ENCODE assay signal across 8 mouse cellular contexts in the genomic region with DNA sequence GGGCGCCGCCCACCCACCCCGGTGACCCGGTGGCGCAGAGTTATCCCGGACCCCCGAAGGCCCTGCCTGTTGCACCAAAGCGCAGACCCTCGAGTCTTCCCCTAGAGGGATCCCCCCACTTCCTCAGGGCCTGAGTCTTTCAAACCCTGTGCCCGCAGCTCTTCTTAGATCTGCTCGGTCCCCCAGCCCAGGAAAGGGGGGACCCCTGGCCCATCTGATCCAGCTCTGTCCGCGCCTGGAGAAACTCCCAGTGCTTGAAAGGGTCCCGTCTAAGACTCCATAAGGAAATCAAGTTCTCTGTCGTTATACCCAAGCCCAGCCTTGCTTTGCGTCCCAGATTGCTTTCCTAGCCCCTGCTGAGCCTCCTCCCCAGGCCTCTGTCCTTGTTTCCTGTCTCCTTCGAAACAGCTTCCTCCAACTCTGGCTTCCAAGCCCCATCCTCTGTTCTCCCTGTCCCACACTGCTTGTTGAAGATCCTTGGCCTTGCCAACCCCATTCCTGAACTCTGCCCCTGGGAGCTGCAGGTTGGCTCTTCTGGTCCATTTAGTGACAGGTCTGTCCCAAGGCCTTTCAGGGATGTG. TPM values are rescaled to one million over a fixed set of nuclear protein-coding genes. Genes with fewer than 3 reads are reported as not detected.
A peak's percentile ranks its signal among the peaks of the same experiment; 100 is the strongest.
DNase-seq lines count a peak whose midpoint lies in the region; ATAC-seq and TF ChIP-seq lines count a peak whose summit lies in the region.

No protein-coding gene starts in this region.

- H3K36me3 ChIP-seq in liver, adult 2 months (ENCODE audit: control insufficient read depth, insufficient read depth, low read length) = peaks cover 6% of the 10 kb centered on the region; the same call in 1 of the 2 replicates
- peaks cover 36% of the 10 kb centered on the region for H3K36me3 ChIP-seq in embryonic facial prominence, embryonic 10.5 days (replicated peaks)
- H3K36me3 ChIP-seq in hindbrain, embryonic 13.5 days = peaks cover 34% of the 10 kb centered on the region
- peaks cover 6% of the 10 kb centered on the region for H3K36me3 ChIP-seq in liver, embryonic 16.5 days (ENCODE audit: control insufficient read depth, insufficient read depth)

- H3K9me3 ChIP-seq in embryonic facial prominence, embryonic 10.5 days = no peaks in the 10 kb centered on the region
- no peaks in the 10 kb centered on the region for H3K9me3 ChIP-seq in hindbrain, embryonic 13.5 days
- H3K9me3 ChIP-seq in liver, embryonic 16.5 days (replicated peaks; ENCODE audit: control insufficient read depth, low read length) = no peaks in the 10 kb centered on the region

- H3K4me1 ChIP-seq in liver, adult 2 months (ENCODE audit: control insufficient read depth, insufficient read depth, low read length) = no peaks in the 10 kb centered on the region; the same call in none of the 2 replicates
- H3K4me1 ChIP-seq in embryonic facial prominence, embryonic 10.5 days = peaks cover 47% of the 10 kb centered on the region
- H3K4me1 ChIP-seq in hindbrain, embryonic 13.5 days (replicated peaks) = peaks cover 35% of the 10 kb centered on the region
- peaks cover 25% of the 10 kb centered on the region for H3K4me1 ChIP-seq in liver, embryonic 16.5 days (ENCODE audit: control insufficient read depth, low read depth, low read length)

- H3K27me3 ChIP-seq in liver, adult 2 months (ENCODE audit: control insufficient read depth, insufficient read depth, low read length) = no peaks in the 10 kb centered on the region
- H3K27me3 ChIP-seq in embryonic facial prominence, embryonic 10.5 days (replicated peaks; ENCODE audit: low read depth, poor library complexity, severe bottlenecking) = peaks cover 6% of the 10 kb centered on the region
- no peaks in the 10 kb centered on the region for H3K27me3 ChIP-seq in hindbrain, embryonic 13.5 days
- no peaks in the 10 kb centered on the region for H3K27me3 ChIP-seq in liver, embryonic 16.5 days (ENCODE audit: control insufficient read depth, insufficient read depth, low read depth, low read length)

- H3K9ac ChIP-seq in liver, adult 2 months (ENCODE audit: low read depth, low read length) = peak overlapping the region; percentile 89
- peak overlapping the region; percentile 91 for H3K9ac ChIP-seq in hindbrain, embryonic 13.5 days
- H3K9ac ChIP-seq in liver, embryonic 16.5 days (ENCODE audit: low read depth, low read length) = peak overlapping the region; percentile 88

- no peak; the same call in 1 of the 2 replicates for ATAC-seq in hindbrain, embryonic 13.5 days (ENCODE audit: low FRiP score)
- no peak for ATAC-seq in liver, embryonic 16.5 days (ENCODE audit: low read depth)

- TF ChIP-seq POLR2A in liver, adult 2 months (IDR thresholded peaks at IDR 0.05; ENCODE audit: extremely low read depth, insufficient read depth, low read length) = no peak

- H3K27ac ChIP-seq in liver, adult 2 months (replicated peaks; ENCODE audit: insufficient read depth, low read depth, low read length) = peak overlapping the region; percentile 50
- peak overlapping the region; percentile 99 for H3K27ac ChIP-seq in embryonic facial prominence, embryonic 10.5 days (replicated peaks)
- H3K27ac ChIP-seq in hindbrain, embryonic 13.5 days = peak overlapping the region; percentile 99
- H3K27ac ChIP-seq in liver, embryonic 16.5 days (ENCODE audit: low read length) = peak overlapping the region; percentile 96

- H3K4me2 ChIP-seq in hindbrain, embryonic 13.5 days = peak overlapping the region; percentile 94
- H3K4me2 ChIP-seq in liver, embryonic 16.5 days (ENCODE audit: low read depth, low read length) = peak overlapping the region; percentile 93

- WGBS in liver, adult 2 months = under 1% methylated on average over 17 of the region's 17 CpGs
- 1% methylated on average over 17 of the region's 17 CpGs for WGBS in embryonic facial prominence, embryonic 10.5 days
- 2% methylated on average over 17 of the region's 17 CpGs for WGBS in hindbrain, embryonic 13.5 days
- WGBS in liver, embryonic 16.5 days (ENCODE audit: insufficient replicate concordance) = under 1% methylated on average over 17 of the region's 17 CpGs

- peak; percentile 69 for DNase-seq in liver, adult 2 months (ENCODE audit: extremely low read depth, low read depth, low spot score)
- DNase-seq in liver = no peak
- no peak for DNase-seq in embryonic facial prominence, embryonic 10.5 days (ENCODE audit: low spot score)
- no peak for DNase-seq in urinary bladder, postnatal 25 days (ENCODE audit: low spot score)
- DNase-seq in thymus, postnatal 25 days = no peak
- DNase-seq in embryo, embryonic 10 days (ENCODE audit: low spot score) = no peak

- H3K79me2 ChIP-seq in liver, adult 2 months (ENCODE audit: control insufficient read depth, insufficient read depth, low read length) = peaks cover 3% of the 10 kb centered on the region; the same call in 1 of the 2 replicates

- TF ChIP-seq CTCF in liver, adult 2 months (IDR thresholded peaks at IDR 0.05; ENCODE audit: low read depth, low read length) = no peak

- peak overlapping the region; percentile 96 for H3K4me3 ChIP-seq in liver, adult 2 months (ENCODE audit: insufficient read depth, low read depth, low read length)
- peak overlapping the region; percentile 84 for H3K4me3 ChIP-seq in embryonic facial prominence, embryonic 10.5 days
- H3K4me3 ChIP-seq in hindbrain, embryonic 13.5 days = peak overlapping the region; percentile 74
- H3K4me3 ChIP-seq in liver, embryonic 16.5 days (ENCODE audit: low read depth, low read length) = peak overlapping the region; percentile 89

RNA-seq across cellular contexts. Expression of a gene that starts 0.9 kb away (rescaled TPM):
- 4.4 and 6.4 TPM in 2 replicates for total RNA-seq in liver, adult 2 months (2014; rRNA removed)
- 34.9 and 42.7 TPM in 2 replicates for polyA plus RNA-seq in liver, adult 2 months (2012; rRNA removed)
- polyA plus RNA-seq in embryonic facial prominence, embryonic 10.5 days (2016; fragmentation: Nextera tagmentation; extraction: Ambion mirVana) = 52.0 and 53.5 TPM in 2 replicates
- polyA plus RNA-seq in hindbrain, embryonic 13.5 days (2015; fragmentation: Nextera tagmentation; extraction: Ambion mirVana) = 49.9 and 50.6 TPM in 2 replicates
- 18.6 and 19.6 TPM in 2 replicates for polyA plus RNA-seq in liver, embryonic 16.5 days (2015; fragmentation: Nextera tagmentation; extraction: Ambion mirVana)

RNA-seq across cellular contexts. Expression of a gene that starts 21.6 kb away (rescaled TPM):
- not detected in 2 replicates for total RNA-seq in liver, adult 2 months (2014; rRNA removed)
- not detected in 2 replicates for polyA plus RNA-seq in liver, adult 2 months (2012; rRNA removed)
- 0.34 and 0.74 TPM in 2 replicates for polyA plus RNA-seq in embryonic facial prominence, embryonic 10.5 days (2016; fragmentation: Nextera tagmentation; extraction: Ambion mirVana)
- polyA plus RNA-seq in hindbrain, embryonic 13.5 days (2015; fragmentation: Nextera tagmentation; extraction: Ambion mirVana) = not detected in 2 replicates
- 0.18 and 0.22 TPM in 2 replicates for polyA plus RNA-seq in liver, embryonic 16.5 days (2015; fragmentation: Nextera tagmentation; extraction: Ambion mirVana)

RNA-seq across cellular contexts. Expression of a gene that starts 21.7 kb away (rescaled TPM):
- total RNA-seq in liver, adult 2 months (2014; rRNA removed) = 0.37 and 2.3 TPM in 2 replicates
- 3.7 and 6.0 TPM in 2 replicates for polyA plus RNA-seq in liver, adult 2 months (2012; rRNA removed)
- 35.6 and 36.1 TPM in 2 replicates for polyA plus RNA-seq in embryonic facial prominence, embryonic 10.5 days (2016; fragmentation: Nextera tagmentation; extraction: Ambion mirVana)
- polyA plus RNA-seq in hindbrain, embryonic 13.5 days (2015; fragmentation: Nextera tagmentation; extraction: Ambion mirVana) = 3.8 and 4.5 TPM in 2 replicates
- polyA plus RNA-seq in liver, embryonic 16.5 days (2015; fragmentation: Nextera tagmentation; extraction: Ambion mirVana) = 13.1 and 14.2 TPM in 2 replicates

RNA-seq across cellular contexts. Expression of a gene that starts 22.6 kb away (rescaled TPM):
- 0.55 TPM in 1 of 2 replicates, not detected in the other for total RNA-seq in liver, adult 2 months (2014; rRNA removed)
- polyA plus RNA-seq in liver, adult 2 months (2012; rRNA removed) = 0.57 TPM in 1 of 2 replicates, not detected in the other
- not detected in 2 replicates for polyA plus RNA-seq in embryonic facial prominence, embryonic 10.5 days (2016; fragmentation: Nextera tagmentation; extraction: Ambion mirVana)
- not detected in 2 replicates for polyA plus RNA-seq in hindbrain, embryonic 13.5 days (2015; fragmentation: Nextera tagmentation; extraction: Ambion mirVana)
- polyA plus RNA-seq in liver, embryonic 16.5 days (2015; fragmentation: Nextera tagmentation; extraction: Ambion mirVana) = 9.1 and 15.8 TPM in 2 replicates

RNA-seq across cellular contexts. Expression of a gene that starts 35.5 kb away (rescaled TPM):
- total RNA-seq in liver, adult 2 months (2014; rRNA removed) = 6.5 and 8.5 TPM in 2 replicates
- 39.7 and 42.7 TPM in 2 replicates for polyA plus RNA-seq in liver, adult 2 months (2012; rRNA removed)
- polyA plus RNA-seq in embryonic facial prominence, embryonic 10.5 days (2016; fragmentation: Nextera tagmentation; extraction: Ambion mirVana) = 19.9 and 20.8 TPM in 2 replicates
- 9.5 and 11.0 TPM in 2 replicates for polyA plus RNA-seq in hindbrain, embryonic 13.5 days (2015; fragmentation: Nextera tagmentation; extraction: Ambion mirVana)
- 12.1 and 13.1 TPM in 2 replicates for polyA plus RNA-seq in liver, embryonic 16.5 days (2015; fragmentation: Nextera tagmentation; extraction: Ambion mirVana)
